Comparison of ENCODE assay signal across 25 mouse cellular contexts in the genomic region with DNA sequence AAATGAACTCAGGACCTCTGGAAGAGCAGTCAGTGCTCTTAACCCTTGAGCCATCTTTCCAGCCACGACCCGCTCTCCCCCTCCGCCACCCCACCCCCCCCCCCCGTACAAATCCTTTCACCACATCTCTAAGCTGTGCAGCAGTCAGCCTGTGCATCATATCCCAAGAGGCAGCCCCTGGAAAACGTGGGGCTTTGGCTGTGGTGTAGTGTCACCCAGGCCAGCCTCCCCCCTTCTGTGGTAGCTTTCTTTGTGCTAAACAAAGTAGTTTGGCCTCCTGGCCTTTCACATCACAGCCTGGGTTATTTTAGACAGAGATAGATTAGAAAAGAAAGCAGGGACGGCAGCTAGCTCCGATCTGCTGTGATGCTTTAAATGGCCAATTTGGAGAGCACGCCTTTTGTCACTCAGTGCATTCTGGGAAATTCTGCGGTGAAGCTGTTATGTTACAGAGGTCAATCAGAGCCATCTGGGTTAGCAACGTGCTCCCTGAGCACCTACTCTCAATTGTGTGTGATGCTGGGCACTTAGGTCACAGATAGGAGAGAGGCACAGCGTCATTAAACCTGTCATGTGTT. TPM values are rescaled to one million over a fixed set of nuclear protein-coding genes. Genes with fewer than 3 reads are reported as not detected.
DNase-seq lines count a peak whose midpoint lies in the region; ATAC-seq lines count a peak whose summit lies in the region.
"Had no signal": no experiment of that assay in that cellular context is flagged by ENCODE, and none has a peak within 500 bp of the region (broad histone marks: within the 10 kb centered on the region; RNA-seq: fewer than 3 reads in every experiment).

No protein-coding gene starts in this region.

- H3K27ac ChIP-seq in forebrain, embryonic 12.5 days, result no peak overlapping the region
- H3K27ac ChIP-seq in forebrain, embryonic 16.5 days (ENCODE audit: low read length), result no peak overlapping the region
- H3K27ac ChIP-seq in midbrain, embryonic 10.5 days (replicated peaks), result peak overlapping the region; percentile 34; the same call in 1 of the 2 replicates
- H3K27ac ChIP-seq in midbrain, embryonic 13.5 days, result no peak overlapping the region
- no peak overlapping the region for H3K27ac ChIP-seq in hindbrain, embryonic 14.5 days
- H3K27ac ChIP-seq: embryonic facial prominence, embryonic 13.5 days; heart, embryonic 10.5 days; liver, embryonic 12.5 days; stomach, postnatal 0 days had no signal

- no peaks in the 10 kb centered on the region for H3K36me3 ChIP-seq in forebrain, embryonic 12.5 days (replicated peaks)
- no peaks in the 10 kb centered on the region for H3K36me3 ChIP-seq in forebrain, embryonic 16.5 days (ENCODE audit: control insufficient read depth, insufficient read depth)
- H3K36me3 ChIP-seq in midbrain, embryonic 10.5 days, result no peaks in the 10 kb centered on the region
- H3K36me3 ChIP-seq in midbrain, embryonic 13.5 days, result no peaks in the 10 kb centered on the region
- no peaks in the 10 kb centered on the region for H3K36me3 ChIP-seq in hindbrain, embryonic 14.5 days (replicated peaks; ENCODE audit: control insufficient read depth, insufficient read depth)
- H3K36me3 ChIP-seq: embryonic facial prominence, embryonic 13.5 days; heart, embryonic 10.5 days; liver, embryonic 12.5 days had no signal

- no peak for DNase-seq in midbrain, embryonic 10.5 days (ENCODE audit: low spot score)
- no peak for DNase-seq in hindbrain, embryonic 14.5 days (ENCODE audit: low spot score)
- DNase-seq: adrenal gland, postnatal 14 days; cerebellum, adult 11-12 months; cerebellum, adult 9-11 months; gastrocnemius, postnatal 25 days; heart, postnatal 36 days; kidney, adult 18-20 months; kidney, postnatal 36 days; liver, postnatal 0 days; lung, postnatal 36 days; midbrain, embryonic 14.5 days; right cerebral cortex, postnatal 4 days; thymus, adult 18-20 months; thymus, postnatal 25 days had no signal

- H3K4me2 ChIP-seq in forebrain, embryonic 12.5 days, result no peak overlapping the region
- no peak overlapping the region for H3K4me2 ChIP-seq in forebrain, embryonic 16.5 days (ENCODE audit: low read length)
- no peak overlapping the region for H3K4me2 ChIP-seq in midbrain, embryonic 13.5 days (replicated peaks)
- no peak overlapping the region for H3K4me2 ChIP-seq in hindbrain, embryonic 14.5 days (replicated peaks)
- H3K4me2 ChIP-seq: embryonic facial prominence, embryonic 13.5 days; liver, embryonic 12.5 days had no signal

- peak; percentile 18; the same call in 1 of the 2 replicates for ATAC-seq in forebrain, embryonic 12.5 days (ENCODE audit: low FRiP score)
- no peak for ATAC-seq in forebrain, embryonic 16.5 days
- no peak for ATAC-seq in midbrain, embryonic 13.5 days
- no peak for ATAC-seq in hindbrain, embryonic 14.5 days (ENCODE audit: low FRiP score)
- ATAC-seq in inflammation-experienced regulatory T-cells, adult 6 months, result no peak
- no peak for ATAC-seq in megakaryocyte-erythroid progenitor cell, adult 5-6 weeks (replicated peaks; ENCODE audit: low FRiP score, low TSS enrichment, poor library complexity, severe bottlenecking)
- ATAC-seq: liver, embryonic 12.5 days; liver, postnatal 0 days had no signal

- no peak overlapping the region for H3K9ac ChIP-seq in forebrain, embryonic 12.5 days
- H3K9ac ChIP-seq in forebrain, embryonic 16.5 days (replicated peaks; ENCODE audit: low read depth, low read length), result no peak overlapping the region
- no peak overlapping the region for H3K9ac ChIP-seq in midbrain, embryonic 13.5 days (replicated peaks)
- H3K9ac ChIP-seq in hindbrain, embryonic 14.5 days, result 0 out of 2 replicates have a peak overlapping the region, but pooled peaks have one; percentile 11
- H3K9ac ChIP-seq: embryonic facial prominence, embryonic 13.5 days; liver, embryonic 12.5 days; liver, postnatal 0 days had no signal

- no peaks in the 10 kb centered on the region for H3K9me3 ChIP-seq in forebrain, embryonic 12.5 days
- H3K9me3 ChIP-seq in forebrain, embryonic 16.5 days (ENCODE audit: control insufficient read depth, low read length), result no peaks in the 10 kb centered on the region
- no peaks in the 10 kb centered on the region for H3K9me3 ChIP-seq in midbrain, embryonic 10.5 days (replicated peaks)
- no peaks in the 10 kb centered on the region for H3K9me3 ChIP-seq in midbrain, embryonic 13.5 days
- no peaks in the 10 kb centered on the region for H3K9me3 ChIP-seq in hindbrain, embryonic 14.5 days (ENCODE audit: control insufficient read depth, low read length)
- H3K9me3 ChIP-seq: embryonic facial prominence, embryonic 13.5 days; heart, embryonic 10.5 days; liver, embryonic 12.5 days had no signal

- H3K4me3 ChIP-seq in forebrain, embryonic 12.5 days (replicated peaks), result no peak overlapping the region
- no peak overlapping the region for H3K4me3 ChIP-seq in forebrain, embryonic 16.5 days (replicated peaks; ENCODE audit: low read length)
- no peak overlapping the region for H3K4me3 ChIP-seq in midbrain, embryonic 10.5 days
- no peak overlapping the region for H3K4me3 ChIP-seq in midbrain, embryonic 13.5 days (replicated peaks)
- no peak overlapping the region for H3K4me3 ChIP-seq in hindbrain, embryonic 14.5 days (replicated peaks; ENCODE audit: low read length)
- H3K4me3 ChIP-seq: embryonic facial prominence, embryonic 13.5 days; heart, embryonic 10.5 days; liver, embryonic 12.5 days had no signal

- 55% methylated on average over 11 of the region's 11 CpGs for WGBS in forebrain, embryonic 12.5 days
- 55% methylated on average over 11 of the region's 11 CpGs for WGBS in forebrain, embryonic 16.5 days
- WGBS in midbrain, embryonic 10.5 days, result 58% methylated on average over 11 of the region's 11 CpGs
- 42% methylated on average over 11 of the region's 11 CpGs for WGBS in midbrain, embryonic 13.5 days
- 29% methylated on average over 11 of the region's 11 CpGs for WGBS in hindbrain, embryonic 14.5 days

- no peaks in the 10 kb centered on the region for H3K27me3 ChIP-seq in forebrain, embryonic 12.5 days
- H3K27me3 ChIP-seq in forebrain, embryonic 16.5 days (replicated peaks; ENCODE audit: control insufficient read depth, insufficient read depth, low read length), result no peaks in the 10 kb centered on the region
- no peaks in the 10 kb centered on the region for H3K27me3 ChIP-seq in midbrain, embryonic 10.5 days (ENCODE audit: low read depth, poor library complexity, severe bottlenecking)
- H3K27me3 ChIP-seq in midbrain, embryonic 13.5 days, result 0 out of 2 replicates have a peak, but pooled peaks cover 4% of the 10 kb centered on the region
- no peaks in the 10 kb centered on the region for H3K27me3 ChIP-seq in hindbrain, embryonic 14.5 days (ENCODE audit: control insufficient read depth, insufficient read depth, low read length)

- H3K4me1 ChIP-seq in forebrain, embryonic 12.5 days, result peaks cover 9% of the 10 kb centered on the region
- H3K4me1 ChIP-seq in forebrain, embryonic 16.5 days (replicated peaks; ENCODE audit: control insufficient read depth, insufficient read depth, low read length), result peaks cover 4% of the 10 kb centered on the region
- peaks cover 70% of the 10 kb centered on the region for H3K4me1 ChIP-seq in midbrain, embryonic 10.5 days
- H3K4me1 ChIP-seq in midbrain, embryonic 13.5 days (replicated peaks), result peaks cover 22% of the 10 kb centered on the region
- 0 out of 2 replicates have a peak, but pooled peaks cover 3% of the 10 kb centered on the region for H3K4me1 ChIP-seq in hindbrain, embryonic 14.5 days (replicated peaks; ENCODE audit: control insufficient read depth, insufficient read depth, low read length)
- H3K4me1 ChIP-seq: liver, embryonic 12.5 days had no signal

RNA-seq across cellular contexts. Expression of a gene that starts 14.9 kb away (rescaled TPM):
- polyA plus RNA-seq in forebrain, embryonic 12.5 days (2016; fragmentation: Nextera tagmentation; extraction: Ambion mirVana), result 32.3 and 41.2 TPM in 2 replicates
- 13.9 and 14.6 TPM in 2 replicates for polyA plus RNA-seq in forebrain, embryonic 16.5 days (2015; fragmentation: Nextera tagmentation; extraction: Ambion mirVana)
- polyA plus RNA-seq in midbrain, embryonic 10.5 days (2016; fragmentation: Nextera tagmentation; extraction: Ambion mirVana), result 75.6 and 88.2 TPM in 2 replicates
- 19.5 and 21.1 TPM in 2 replicates for polyA plus RNA-seq in midbrain, embryonic 13.5 days (2015; fragmentation: Nextera tagmentation; extraction: Ambion mirVana)
- polyA plus RNA-seq in hindbrain, embryonic 14.5 days (2014; fragmentation: Nextera tagmentation; extraction: Ambion mirVana), result 11.9 and 13.7 TPM in 2 replicates
- polyA plus RNA-seq in inflammation-experienced regulatory T-cells, adult 6 months (2017; shearing (Covaris generic)), result 100 to 1,000 TPM in 1 of 3 experiments, 10 to 100 TPM in 2; 44.6 to 117 (median 64.8) TPM
- 189 and 199 TPM in 2 replicates for total RNA-seq in megakaryocyte-erythroid progenitor cell, adult 5-6 weeks (2014; fragmentation: Nextera tagmentation)
- 144 and 195 TPM in 2 replicates for total RNA-seq in megakaryocyte-erythroid progenitor cell, adult 5-6 weeks (2017)

RNA-seq across cellular contexts. Expression of a gene that starts 47.4 kb away (rescaled TPM):
- polyA plus RNA-seq in forebrain, embryonic 12.5 days (2016; fragmentation: Nextera tagmentation; extraction: Ambion mirVana), result 15.1 and 17.0 TPM in 2 replicates
- 6.3 and 8.2 TPM in 2 replicates for polyA plus RNA-seq in forebrain, embryonic 16.5 days (2015; fragmentation: Nextera tagmentation; extraction: Ambion mirVana)
- polyA plus RNA-seq in midbrain, embryonic 10.5 days (2016; fragmentation: Nextera tagmentation; extraction: Ambion mirVana), result 21.7 and 32.1 TPM in 2 replicates
- polyA plus RNA-seq in midbrain, embryonic 13.5 days (2015; fragmentation: Nextera tagmentation; extraction: Ambion mirVana), result 7.7 and 9.1 TPM in 2 replicates
- polyA plus RNA-seq in hindbrain, embryonic 14.5 days (2014; fragmentation: Nextera tagmentation; extraction: Ambion mirVana), result 10.1 and 14.3 TPM in 2 replicates
- not detected for polyA plus RNA-seq in inflammation-experienced regulatory T-cells, adult 6 months (2017; shearing (Covaris generic))
- 1.5 TPM in 1 of 2 replicates, not detected in the other for total RNA-seq in megakaryocyte-erythroid progenitor cell, adult 5-6 weeks (2014; fragmentation: Nextera tagmentation)
- 1.1 TPM in 1 of 2 replicates, not detected in the other for total RNA-seq in megakaryocyte-erythroid progenitor cell, adult 5-6 weeks (2017)
- total RNA-seq: monocyte, adult 5-6 weeks had no signal
